Mouse (Mus musculus): Measurements from ENCODE around the gene Hebp2. TPM values are rescaled to one million over a fixed set of nuclear protein-coding genes. Genes with fewer than 3 reads are reported as not detected.

Gene Hebp2
- polyA plus RNA-seq, 1 experiment from 2014 or later: 4.0 TPM

- H3K36me3 ChIP-seq (ENCODE audit: control insufficient read depth, insufficient read depth): peaks cover 6% of the 10 kb centered on the region
Observed at GRCm38 (mm10) chr10:18506501-18506946, 39.4 kb downstream of the Hebp2 start.

GRCm38 (mm10) chr10:18505690-18506089 is 40.2 kb downstream of the Hebp2 start:
- ATAC-seq: no peak
- TF ChIP-seq CTCF (IDR thresholded peaks at IDR 0.05; ENCODE audit: low read depth): no peak
- Histone ChIP-seq H3K4me1 (replicated peaks; ENCODE audit: control insufficient read depth, insufficient read depth, low read length) (0 out of 2 replicates have a peak, but pooled peaks cover 5% of the 10 kb centered on the region), H3K4me2 (replicated peaks; ENCODE audit: low read depth) (no peak overlapping the region), H3K4me3 (ENCODE audit: low read depth, low read length) (no peak overlapping the region), H3K36me3 (ENCODE audit: control insufficient read depth, insufficient read depth) (peaks cover 4% of the 10 kb centered on the region; the same call in 1 of the 2 replicates), H3K27me3 (replicated peaks; ENCODE audit: control insufficient read depth, insufficient read depth, low read length) (no peaks in the 10 kb centered on the region), H3K27ac (ENCODE audit: low read depth, low read length) (0 out of 2 replicates have a peak overlapping the region, but pooled peaks have one; percentile 15), H3K9ac (ENCODE audit: low read depth, low read length) (no peak overlapping the region), H3K9me3 (ENCODE audit: control insufficient read depth) (no peaks in the 10 kb centered on the region)
- 81% methylated on average over 10 of the region's 10 CpGs for WGBS

More at GRCm38 (mm10) chr10:18506501-18506946, 39.4 kb downstream of the Hebp2 start:
- Histone ChIP-seq H3K4me3 (ENCODE audit: low read depth, low read length) (no peak overlapping the region), H3K4me2 (replicated peaks; ENCODE audit: low read depth) (no peak overlapping the region), H3K27me3 (replicated peaks; ENCODE audit: control insufficient read depth, insufficient read depth, low read length) (no peaks in the 10 kb centered on the region), H3K4me1 (replicated peaks; ENCODE audit: control insufficient read depth, insufficient read depth, low read length) (0 out of 2 replicates have a peak, but pooled peaks cover 5% of the 10 kb centered on the region), H3K9me3 (ENCODE audit: control insufficient read depth) (no peaks in the 10 kb centered on the region), H3K9ac (ENCODE audit: low read depth, low read length) (no peak overlapping the region), H3K27ac (ENCODE audit: low read depth, low read length) (0 out of 2 replicates have a peak overlapping the region, but pooled peaks have one; percentile 21)
- no peak for TF ChIP-seq CTCF (IDR thresholded peaks at IDR 0.05; ENCODE audit: low read depth)
- WGBS: 58% methylated on average over 6 of the region's 6 CpGs
- ATAC-seq: peak; percentile 70

GRCm38 (mm10) chr10:18501997-18502396 is 43.9 kb downstream of the Hebp2 start:
- H3K27me3 ChIP-seq (replicated peaks; ENCODE audit: control insufficient read depth, insufficient read depth, low read length): no peaks in the 10 kb centered on the region
- H3K4me2 ChIP-seq (replicated peaks; ENCODE audit: low read depth): no peak overlapping the region
- WGBS: 70% methylated on average over 3 of the region's 3 CpGs
- H3K36me3 ChIP-seq (ENCODE audit: control insufficient read depth, insufficient read depth): peaks cover 14% of the 10 kb centered on the region; the same call in 1 of the 2 replicates
- no peaks in the 10 kb centered on the region for H3K9me3 ChIP-seq (ENCODE audit: control insufficient read depth)
- no peak overlapping the region for H3K4me3 ChIP-seq (ENCODE audit: low read depth, low read length)
- H3K27ac ChIP-seq (ENCODE audit: low read depth, low read length): no peak overlapping the region
- no peak for ATAC-seq
- no peak for TF ChIP-seq CTCF (IDR thresholded peaks at IDR 0.05; ENCODE audit: low read depth)
- H3K9ac ChIP-seq (ENCODE audit: low read depth, low read length): no peak overlapping the region
- H3K4me1 ChIP-seq (replicated peaks; ENCODE audit: control insufficient read depth, insufficient read depth, low read length): 0 out of 2 replicates have a peak, but pooled peaks cover 2% of the 10 kb centered on the region

- Histone ChIP-seq H3K4me1 (replicated peaks; ENCODE audit: control insufficient read depth, insufficient read depth, low read length) (no peaks in the 10 kb centered on the region), H3K36me3 (ENCODE audit: control insufficient read depth, insufficient read depth) (peaks cover 11% of the 10 kb centered on the region; the same call in 1 of the 2 replicates), H3K27me3 (replicated peaks; ENCODE audit: control insufficient read depth, insufficient read depth, low read length) (no peaks in the 10 kb centered on the region), H3K4me2 (replicated peaks; ENCODE audit: low read depth) (no peak overlapping the region), H3K4me3 (ENCODE audit: low read depth, low read length) (no peak overlapping the region), H3K27ac (ENCODE audit: low read depth, low read length) (no peak overlapping the region), H3K9ac (ENCODE audit: low read depth, low read length) (no peak overlapping the region), H3K9me3 (ENCODE audit: control insufficient read depth) (no peaks in the 10 kb centered on the region)
- no peak for ATAC-seq
- WGBS: 78% methylated on average over 7 of the region's 7 CpGs
- TF ChIP-seq CTCF (IDR thresholded peaks at IDR 0.05; ENCODE audit: low read depth): no peak
Observed at GRCm38 (mm10) chr10:18497066-18497465, 48.8 kb downstream of the Hebp2 start.

- no peak overlapping the region for H3K27ac ChIP-seq (ENCODE audit: low read depth, low read length)
Observed at GRCm38 (mm10) chr10:18494249-18494648, 51.6 kb downstream of the Hebp2 start.

GRCm38 (mm10) chr10:18493010-18493894 is 52.6 kb downstream of the Hebp2 start:
- Histone ChIP-seq H3K4me1 (replicated peaks; ENCODE audit: control insufficient read depth, insufficient read depth, low read length) (no peaks in the 10 kb centered on the region), H3K4me2 (replicated peaks; ENCODE audit: low read depth) (no peak overlapping the region), H3K9ac (ENCODE audit: low read depth, low read length) (no peak overlapping the region), H3K4me3 (ENCODE audit: low read depth, low read length) (no peak overlapping the region), H3K36me3 (ENCODE audit: control insufficient read depth, insufficient read depth) (no peaks in the 10 kb centered on the region; the same call in 1 of the 2 replicates), H3K9me3 (ENCODE audit: control insufficient read depth) (no peaks in the 10 kb centered on the region), H3K27ac (ENCODE audit: low read depth, low read length) (peak overlapping the region; percentile 15; the same call in 1 of the 2 replicates), H3K27me3 (replicated peaks; ENCODE audit: control insufficient read depth, insufficient read depth, low read length) (no peaks in the 10 kb centered on the region)
- ATAC-seq: no peak
- no peak for TF ChIP-seq CTCF (IDR thresholded peaks at IDR 0.05; ENCODE audit: low read depth)
- whole genome bisulfite sequencing: 86% methylated on average over 11 of the region's 11 CpGs

More at GRCm38 (mm10) chr10:18494249-18494648, 51.6 kb downstream of the Hebp2 start:
- Histone ChIP-seq H3K9ac (ENCODE audit: low read depth, low read length) (no peak overlapping the region), H3K4me2 (replicated peaks; ENCODE audit: low read depth) (no peak overlapping the region), H3K27me3 (replicated peaks; ENCODE audit: control insufficient read depth, insufficient read depth, low read length) (no peaks in the 10 kb centered on the region), H3K4me1 (replicated peaks; ENCODE audit: control insufficient read depth, insufficient read depth, low read length) (no peaks in the 10 kb centered on the region), H3K9me3 (ENCODE audit: control insufficient read depth) (no peaks in the 10 kb centered on the region), H3K36me3 (ENCODE audit: control insufficient read depth, insufficient read depth) (no peaks in the 10 kb centered on the region; the same call in 1 of the 2 replicates), H3K4me3 (ENCODE audit: low read depth, low read length) (no peak overlapping the region)
- no peak for ATAC-seq
- 49% methylated on average over 7 of the region's 7 CpGs for WGBS
- no peak for TF ChIP-seq CTCF (IDR thresholded peaks at IDR 0.05; ENCODE audit: low read depth)
